Mouse (Mus musculus) kidney, postnatal 0 days (tissue): Measurements from ENCODE around the gene Sgms1. TPM values are rescaled to one million over a fixed set of nuclear protein-coding genes. Genes with fewer than 3 reads are reported as not detected.

Experiments
- ATAC-seq: fragments of 200-750 bp; cut with Nextera tagmentation; replicated peaks from 2 replicates; pipeline ENCODE4 v1.8.0; 2017; ENCODE audit warnings: low read depth, moderate number of reproducible peaks, moderate TSS enrichment, moderate library complexity; ENCODE audit not compliant: low FRiP score
- DNase-seq: peaks from one replicate; pipeline ENCODE4 v3.0.0-alpha.2; 2016; ENCODE audit warnings: low spot score
- H3K27ac ChIP-seq: fragments of 300-500 bp; sonication (generic); 2 replicates; pipeline ENCODE4 v1.5.1; 2014; ENCODE audit warnings: mild to moderate bottlenecking
- H3K27me3 ChIP-seq: fragments of 300-500 bp; sonication (generic); 2 replicates; pipeline ENCODE4 v1.6.1; 2014; ENCODE audit warnings: low read length, mixed read lengths; ENCODE audit not compliant: insufficient read depth
- H3K36me3 ChIP-seq: fragments of 300-500 bp; sonication (generic); 2 replicates; pipeline ENCODE4 v1.6.1; 2014; ENCODE audit warnings: low read length, mixed read lengths; ENCODE audit not compliant: insufficient read depth
- H3K4me1 ChIP-seq: fragments of 300-500 bp; sonication (generic); replicated peaks from 2 replicates; pipeline ENCODE4 v1.6.1; 2014; ENCODE audit warnings: antibody characterized with exemption, low read length, mixed read lengths; ENCODE audit not compliant: insufficient read depth
- H3K4me2 ChIP-seq: fragments of 300-500 bp; sonication (generic); 2 replicates; pipeline ENCODE4 v1.6.1; 2014; ENCODE audit warnings: mild to moderate bottlenecking, low read length, moderate library complexity, mixed read lengths
- H3K4me3 ChIP-seq: fragments of 300-500 bp; sonication (generic); replicated peaks from 2 replicates; pipeline ENCODE4 v1.5.1; 2014; ENCODE audit warnings: low read depth, low read length
- H3K9ac ChIP-seq: fragments of 300-500 bp; sonication (generic); 2 replicates; pipeline ENCODE4 v1.6.1; 2014; ENCODE audit warnings: low read depth, low read length
- H3K9me3 ChIP-seq: fragments of 300-500 bp; sonication (generic); replicated peaks from 2 replicates; pipeline ENCODE4 v1.6.1; 2016; ENCODE audit warnings: low read length, inconsistent platforms, mixed read lengths
- CTCF ChIP-seq: IDR thresholded peaks from 2 replicates; pipeline ENCODE4 v1.5.1; 2016; ENCODE audit warnings: antibody characterized with exemption, low read depth, mild to moderate bottlenecking, moderate library complexity
- WGBS: fragments of 180-500 bp; shearing (Covaris S2); extraction: QIAGEN DNeasy Blood & Tissue Kit; methylation state at CpG from one replicate; pipeline ENCODE4 v1.1.7; 2014; 5-methylcytosine and 5-hydroxymethylcytosine counted together
- polyA plus RNA-seq: library from polyadenylated mRNA; unstranded; fragments of >200 nt; fragmentation: Nextera tagmentation; extraction: Ambion mirVana; gene quantifications from 2 replicates; pipeline ENCODE4 v1.2.1, GENCODE M21; 2015

Gene Sgms1
- polyA plus RNA-seq, 1 experiment from 2014 or later, result 42.4 TPM

- TF ChIP-seq CTCF, result no peak
- no peak for ATAC-seq
- Histone ChIP-seq H3K36me3 (0 out of 2 replicates have a peak, but pooled peaks cover 5% of the 10 kb centered on the region), H3K4me3 (no peak overlapping the region), H3K9me3 (no peaks in the 10 kb centered on the region), H3K27ac (no peak overlapping the region), H3K9ac (no peak overlapping the region), H3K4me2 (no peak overlapping the region), H3K27me3 (no peaks in the 10 kb centered on the region), H3K4me1 (0 out of 2 replicates have a peak, but pooled peaks cover 15% of the 10 kb centered on the region)
- WGBS, result 43% methylated on average over 4 of the region's 4 CpGs
- no peak for DNase-seq
Measured at GRCm38 (mm10) chr19:32242153-32242552, 147.4 kb downstream of the Sgms1 start.

DNA sequence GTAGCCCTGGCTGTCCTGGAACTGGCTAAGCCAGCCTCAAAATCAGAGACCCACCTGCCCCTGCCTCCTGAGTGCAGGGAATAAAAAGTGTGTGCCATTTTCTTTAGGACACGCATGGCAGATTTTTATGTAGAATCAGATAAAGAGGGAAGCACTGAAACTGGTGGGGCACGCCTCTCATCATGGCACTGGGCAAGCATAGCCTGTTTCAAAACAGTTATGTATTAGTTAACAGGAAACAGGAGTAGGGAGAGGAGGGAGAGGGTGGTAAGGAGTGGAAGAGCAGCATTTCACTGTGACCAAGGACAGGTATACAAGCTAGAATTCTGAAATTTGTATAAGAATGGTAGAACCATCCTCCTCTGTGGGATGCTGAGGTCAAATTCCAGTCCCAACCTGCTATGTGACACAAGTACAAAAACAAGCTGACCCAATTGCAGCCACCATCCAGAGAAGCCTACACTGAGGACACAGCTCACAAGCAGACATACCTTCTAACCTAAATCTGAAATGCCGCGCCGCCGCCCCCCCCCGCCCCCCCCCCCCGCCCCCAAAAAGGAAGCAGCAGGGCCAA lies 149.0 kb downstream of the Sgms1 start:
- TF ChIP-seq CTCF, result no peak
- H3K9ac ChIP-seq, result no peak overlapping the region
- no peak for DNase-seq
- H3K27ac ChIP-seq, result no peak overlapping the region
- H3K4me2 ChIP-seq, result no peak overlapping the region
- no peaks in the 10 kb centered on the region for H3K9me3 ChIP-seq
- no peak overlapping the region for H3K4me3 ChIP-seq
- WGBS, result 63% methylated on average over 8 of the region's 8 CpGs
- ATAC-seq, result no peak
- 0 out of 2 replicates have a peak, but pooled peaks cover 15% of the 10 kb centered on the region for H3K4me1 ChIP-seq
- no peaks in the 10 kb centered on the region for H3K27me3 ChIP-seq
- 0 out of 2 replicates have a peak, but pooled peaks cover 5% of the 10 kb centered on the region for H3K36me3 ChIP-seq

- WGBS, result 96% methylated on average over 4 of the region's 4 CpGs
- no peak for ATAC-seq
Measured at GRCm38 (mm10) chr19:32239925-32240324, 149.6 kb downstream of the Sgms1 start.

DNA sequence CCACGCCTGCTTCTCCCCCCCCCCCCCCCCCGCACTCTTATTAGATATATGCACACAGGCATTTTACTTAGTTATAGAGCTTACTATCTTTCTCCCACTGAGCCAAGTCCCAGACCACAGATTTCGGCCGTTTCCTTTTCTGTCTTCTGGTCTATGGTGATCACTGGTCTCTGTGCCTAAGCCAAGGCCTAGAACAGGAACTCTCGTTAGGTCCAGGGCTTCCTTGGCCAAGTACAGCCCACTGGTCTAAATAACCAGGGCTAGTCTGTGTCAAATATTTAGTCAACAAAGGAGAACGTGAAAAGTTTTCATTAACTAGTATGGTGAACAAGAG lies 150.1 kb downstream of the Sgms1 start:
- Histone ChIP-seq H3K9me3 (no peaks in the 10 kb centered on the region), H3K4me1 (0 out of 2 replicates have a peak, but pooled peaks cover 15% of the 10 kb centered on the region), H3K4me2 (no peak overlapping the region), H3K27ac (no peak overlapping the region), H3K4me3 (no peak overlapping the region), H3K9ac (no peak overlapping the region), H3K36me3 (0 out of 2 replicates have a peak, but pooled peaks cover 5% of the 10 kb centered on the region), H3K27me3 (no peaks in the 10 kb centered on the region)
- DNase-seq (no peak), ATAC-seq (no peak)
- no peak for TF ChIP-seq CTCF
- WGBS, result 86% methylated on average over 5 of the region's 6 CpGs

More at GRCm38 (mm10) chr19:32239925-32240324, 149.6 kb downstream of the Sgms1 start:
- no peaks in the 10 kb centered on the region for H3K27me3 ChIP-seq
- no peak overlapping the region for H3K27ac ChIP-seq
- no peak for DNase-seq
- TF ChIP-seq CTCF, result no peak
- H3K36me3 ChIP-seq, result 0 out of 2 replicates have a peak, but pooled peaks cover 5% of the 10 kb centered on the region
- 0 out of 2 replicates have a peak, but pooled peaks cover 15% of the 10 kb centered on the region for H3K4me1 ChIP-seq
- no peak overlapping the region for H3K4me2 ChIP-seq
- no peak overlapping the region for H3K4me3 ChIP-seq
- H3K9ac ChIP-seq, result no peak overlapping the region
- no peaks in the 10 kb centered on the region for H3K9me3 ChIP-seq

DNA sequence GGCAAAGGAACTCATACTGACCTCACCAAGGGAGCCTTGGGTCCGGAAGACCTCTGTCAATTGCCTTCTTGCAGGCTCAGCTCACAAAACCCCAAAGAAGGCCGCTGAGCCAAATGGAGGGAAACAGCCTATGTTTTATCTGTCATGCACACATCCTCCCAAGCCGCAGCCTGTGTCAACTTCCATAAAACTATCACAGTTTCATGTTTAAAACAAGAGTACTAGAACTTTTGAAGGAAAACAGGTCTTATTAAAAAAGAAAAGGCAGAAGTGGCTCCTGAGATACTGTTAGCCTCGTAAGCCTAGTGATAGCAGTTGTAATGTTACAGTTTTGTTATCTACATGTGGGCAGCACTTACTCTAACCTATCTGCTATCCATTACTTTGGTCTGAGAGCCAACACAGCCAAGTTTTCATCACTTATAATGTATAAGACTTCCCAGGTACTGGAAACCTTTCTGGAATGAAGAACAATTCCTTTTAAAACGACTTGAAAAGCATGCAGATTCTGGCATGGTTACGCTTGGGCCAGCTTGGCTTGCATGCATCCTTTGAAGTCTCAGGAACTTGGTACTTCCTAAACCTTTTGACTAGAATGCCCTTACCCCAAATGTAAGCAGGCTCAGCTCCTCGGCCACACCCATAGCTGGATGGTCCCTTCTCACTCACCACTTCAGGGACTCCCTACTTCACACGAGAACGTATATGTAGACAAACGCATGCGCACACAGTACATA lies 150.6 kb downstream of the Sgms1 start:
- H3K9me3 ChIP-seq, result no peaks in the 10 kb centered on the region
- H3K4me2 ChIP-seq, result no peak overlapping the region
- H3K4me3 ChIP-seq, result no peak overlapping the region
- H3K27me3 ChIP-seq, result no peaks in the 10 kb centered on the region
- 0 out of 2 replicates have a peak, but pooled peaks cover 5% of the 10 kb centered on the region for H3K36me3 ChIP-seq
- no peak overlapping the region; the same call in 1 of the 2 replicates for H3K27ac ChIP-seq
- no peak for DNase-seq
- no peak for ATAC-seq
- H3K9ac ChIP-seq, result no peak overlapping the region
- 67% methylated on average over 11 of the region's 11 CpGs for WGBS
- 0 out of 2 replicates have a peak, but pooled peaks cover 15% of the 10 kb centered on the region for H3K4me1 ChIP-seq
- no peak for TF ChIP-seq CTCF

- H3K9me3 ChIP-seq, result no peaks in the 10 kb centered on the region
- H3K9ac ChIP-seq, result no peak overlapping the region
- H3K4me1 ChIP-seq, result 0 out of 2 replicates have a peak, but pooled peaks cover 15% of the 10 kb centered on the region
- TF ChIP-seq CTCF, result no peak
- DNase-seq (peak; percentile 69), ATAC-seq (peak; percentile 65; the same call in 1 of the 2 replicates)
- no peaks in the 10 kb centered on the region for H3K27me3 ChIP-seq
- no peak overlapping the region; the same call in 1 of the 2 replicates for H3K27ac ChIP-seq
- WGBS, result 21% methylated on average over 5 of the region's 5 CpGs
- no peak overlapping the region for H3K4me3 ChIP-seq
- H3K4me2 ChIP-seq, result no peak overlapping the region
- 0 out of 2 replicates have a peak, but pooled peaks cover 5% of the 10 kb centered on the region for H3K36me3 ChIP-seq
Measured at GRCm38 (mm10) chr19:32237685-32238084, 151.8 kb downstream of the Sgms1 start.
